Mouse (Mus musculus) midbrain, embryonic 10.5 days (tissue): ENCODE results near the gene Sh3bgrl3. TPM values are rescaled to one million over a fixed set of nuclear protein-coding genes. Genes with fewer than 3 reads are reported as not detected.
"Not testable (repeated sequence)": the region's sequence is repeated elsewhere in the genome, so short reads cannot be mapped to it uniquely, and the experiment has no call there.

Experiments used
- DNase-seq: peaks from one replicate; pipeline ENCODE4 v3.0.0-alpha.2; 2017; ENCODE audit warnings: low spot score
- H3K27ac ChIP-seq: fragments of 300-500 bp; sonication (generic); replicated peaks from 2 replicates; pipeline ENCODE4 v1.5.1; 2016; ENCODE audit warnings: mild to moderate bottlenecking
- H3K27me3 ChIP-seq: fragments of 300-500 bp; sonication (generic); 2 replicates; pipeline ENCODE4 v1.6.1; 2016; ENCODE audit warnings: low read depth, mild to moderate bottlenecking; ENCODE audit not compliant: poor library complexity, severe bottlenecking
- H3K36me3 ChIP-seq: fragments of 300-500 bp; sonication (generic); 2 replicates; pipeline ENCODE4 v1.6.1; 2016; ENCODE audit warnings: mild to moderate bottlenecking, moderate library complexity
- H3K4me1 ChIP-seq: fragments of 300-500 bp; sonication (generic); 2 replicates; pipeline ENCODE4 v1.6.1; 2016
- H3K4me3 ChIP-seq: fragments of 300-500 bp; sonication (generic); 2 replicates; pipeline ENCODE4 v1.5.1; 2016; ENCODE audit warnings: mild to moderate bottlenecking, moderate library complexity
- H3K9me3 ChIP-seq: fragments of 300-500 bp; sonication (generic); replicated peaks from 2 replicates; pipeline ENCODE4 v1.6.1; 2016; ENCODE audit warnings: mild to moderate bottlenecking
- WGBS: fragments of 180-500 bp; shearing (Covaris S2); methylation state at CpG from one replicate; pipeline ENCODE4 v1.1.7; 2016; 5-methylcytosine and 5-hydroxymethylcytosine counted together
- polyA plus RNA-seq: library from polyadenylated mRNA; unstranded; fragments of >200 nt; fragmentation: Nextera tagmentation; extraction: Ambion mirVana; gene quantifications from 2 replicates; pipeline ENCODE4 v1.2.1, GENCODE M21; 2016

Sh3bgrl3 gene
- polyA plus RNA-seq, 1 experiment from 2014 or later, result 302 TPM

DNA sequence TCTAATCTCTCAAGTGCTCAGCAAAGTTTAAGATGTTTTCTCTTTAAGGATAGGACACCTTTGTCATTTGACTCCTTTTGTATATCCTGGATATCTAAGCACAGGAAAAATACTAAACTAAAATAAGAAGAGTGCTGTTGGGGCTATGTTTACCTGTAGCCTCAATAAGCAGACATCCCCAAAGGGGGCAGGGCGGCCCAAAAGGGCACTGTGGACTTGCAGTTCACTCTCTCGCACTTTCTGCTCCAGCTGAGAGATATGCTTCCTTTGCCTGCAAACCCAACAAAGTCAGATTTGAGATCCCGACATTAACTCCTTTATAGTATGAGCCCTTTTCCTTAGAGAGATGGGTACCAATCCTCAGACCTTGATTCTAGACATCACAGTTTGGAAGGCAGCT is 25.1 kb upstream of the Sh3bgrl3 start:
- peaks cover 73% of the 10 kb centered on the region for H3K36me3 ChIP-seq
- H3K4me1 ChIP-seq, result no peaks in the 10 kb centered on the region
- H3K27ac ChIP-seq, result no peak overlapping the region
- H3K4me3 ChIP-seq, result no peak overlapping the region
- 92% methylated on average over 3 of the region's 3 CpGs for WGBS
- DNase-seq, result no peak
- H3K9me3 ChIP-seq, result no peaks in the 10 kb centered on the region
- peaks cover under 1% of the 10 kb centered on the region for H3K27me3 ChIP-seq

DNA sequence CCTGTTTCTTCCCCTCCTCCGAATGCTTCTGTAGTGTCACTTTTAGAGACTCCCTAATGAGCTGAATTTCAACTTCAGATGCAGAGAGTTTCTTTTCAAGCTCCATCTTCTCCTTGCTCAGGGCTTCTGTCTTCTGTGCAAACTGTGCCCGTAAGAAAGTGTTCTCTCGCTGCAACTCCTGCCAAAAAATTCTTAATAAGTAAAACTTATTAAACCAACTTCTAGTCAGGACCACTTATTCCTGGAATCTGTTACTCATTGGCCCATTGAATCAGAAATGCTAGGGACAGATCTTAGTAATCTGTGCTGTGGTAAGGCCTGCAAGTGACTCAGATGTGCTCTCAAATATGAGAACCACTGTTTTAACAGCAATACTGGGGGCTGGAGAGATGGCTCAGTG is 23.5 kb upstream of the Sh3bgrl3 start:
- DNase-seq, result no peak
- no peaks in the 10 kb centered on the region for H3K27me3 ChIP-seq
- no peaks in the 10 kb centered on the region for H3K9me3 ChIP-seq
- H3K36me3 ChIP-seq, result peaks cover 89% of the 10 kb centered on the region
- H3K4me3 ChIP-seq, result no peak overlapping the region
- 96% methylated on average over 3 of the region's 3 CpGs for WGBS
- no peaks in the 10 kb centered on the region for H3K4me1 ChIP-seq
- no peak overlapping the region for H3K27ac ChIP-seq

DNA sequence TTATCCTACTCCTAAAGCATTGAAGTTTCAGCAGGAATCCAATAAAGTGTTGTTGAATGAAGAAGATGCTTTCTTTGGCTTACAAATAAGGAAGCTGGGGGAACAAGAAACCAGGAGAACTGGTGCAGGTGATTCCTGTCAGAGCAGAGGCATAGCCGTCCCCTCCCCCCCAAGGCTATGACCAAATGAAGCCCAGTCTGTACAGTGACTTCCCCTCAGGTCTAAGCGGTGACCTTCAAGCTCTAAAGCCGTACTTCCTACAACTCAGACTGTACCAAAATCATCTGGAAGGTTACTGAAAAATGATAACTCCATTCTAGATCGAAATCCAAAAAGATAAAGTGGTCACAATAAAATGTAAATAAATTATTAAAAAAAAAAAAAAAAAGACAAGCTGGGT is 20.8 kb upstream of the Sh3bgrl3 start:
- H3K4me1 ChIP-seq, result no peaks in the 10 kb centered on the region
- DNase-seq, result no peak
- WGBS, result 87% methylated on average over 4 of the region's 4 CpGs
- no peaks in the 10 kb centered on the region for H3K9me3 ChIP-seq
- H3K36me3 ChIP-seq, result peaks cover 92% of the 10 kb centered on the region
- no peak overlapping the region for H3K27ac ChIP-seq
- H3K27me3 ChIP-seq, result no peaks in the 10 kb centered on the region
- no peak overlapping the region for H3K4me3 ChIP-seq

- H3K4me1 ChIP-seq, H3K27ac ChIP-seq, H3K9me3 ChIP-seq, H3K4me3 ChIP-seq, DNase-seq, H3K27me3 ChIP-seq: not testable (repeated sequence)
- 93% methylated on average over 5 of the region's 5 CpGs for WGBS
- peaks cover 70% of the 10 kb centered on the region for H3K36me3 ChIP-seq
These were observed 15.7 kb upstream of the Sh3bgrl3 start for GRCm38 (mm10) chr4:134144297-134144696.

GRCm38 (mm10) chr4:134138857-134139256 is 10.3 kb upstream of the Sh3bgrl3 start:
- no peaks in the 10 kb centered on the region for H3K27me3 ChIP-seq

DNA sequence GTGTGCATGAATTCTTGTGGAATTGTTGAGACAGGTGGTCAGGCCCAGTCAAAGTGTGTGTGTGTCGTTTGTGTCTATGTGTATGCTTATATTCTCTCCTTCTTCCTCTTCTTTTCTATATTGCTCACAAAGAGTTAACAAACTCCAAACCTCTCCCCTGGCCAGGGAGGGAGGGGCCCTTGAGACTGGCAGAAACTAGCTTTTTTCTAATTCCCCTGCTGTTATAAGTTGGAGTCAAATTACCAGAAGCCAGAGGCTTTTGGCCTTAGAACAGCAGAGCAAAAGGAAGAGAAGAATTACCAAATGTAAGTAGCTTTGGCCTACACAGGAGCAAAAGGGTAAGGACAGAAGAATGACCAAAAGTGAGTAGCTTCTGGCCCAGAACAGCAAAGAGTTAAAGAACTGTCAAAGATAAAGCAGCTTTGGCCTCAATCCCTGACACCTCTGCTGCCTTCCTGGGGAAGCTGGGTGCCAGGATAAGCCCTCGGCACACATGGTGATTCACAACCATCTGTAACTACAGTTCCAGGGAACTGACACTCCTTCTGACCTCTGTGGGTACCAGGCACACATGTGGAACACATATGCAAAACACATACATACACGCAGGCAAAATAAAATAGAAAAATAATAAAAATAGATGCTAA is 7.8 kb upstream of the Sh3bgrl3 start:
- Histone ChIP-seq H3K27ac (no peak overlapping the region), H3K9me3 (no peaks in the 10 kb centered on the region), H3K27me3 (no peaks in the 10 kb centered on the region), H3K36me3 (peaks cover 45% of the 10 kb centered on the region), H3K4me3 (no peak overlapping the region), H3K4me1 (no peaks in the 10 kb centered on the region)
- DNase-seq, result no peak
- WGBS, result 73% methylated on average over 3 of the region's 3 CpGs

More at GRCm38 (mm10) chr4:134138857-134139256, 10.3 kb upstream of the Sh3bgrl3 start:
- no peak for DNase-seq
- Histone ChIP-seq H3K9me3 (no peaks in the 10 kb centered on the region), H3K4me1 (no peaks in the 10 kb centered on the region), H3K27ac (no peak overlapping the region), H3K4me3 (no peak overlapping the region), H3K36me3 (peaks cover 41% of the 10 kb centered on the region)
- 82% methylated on average over 2 of the region's 2 CpGs for WGBS

DNA sequence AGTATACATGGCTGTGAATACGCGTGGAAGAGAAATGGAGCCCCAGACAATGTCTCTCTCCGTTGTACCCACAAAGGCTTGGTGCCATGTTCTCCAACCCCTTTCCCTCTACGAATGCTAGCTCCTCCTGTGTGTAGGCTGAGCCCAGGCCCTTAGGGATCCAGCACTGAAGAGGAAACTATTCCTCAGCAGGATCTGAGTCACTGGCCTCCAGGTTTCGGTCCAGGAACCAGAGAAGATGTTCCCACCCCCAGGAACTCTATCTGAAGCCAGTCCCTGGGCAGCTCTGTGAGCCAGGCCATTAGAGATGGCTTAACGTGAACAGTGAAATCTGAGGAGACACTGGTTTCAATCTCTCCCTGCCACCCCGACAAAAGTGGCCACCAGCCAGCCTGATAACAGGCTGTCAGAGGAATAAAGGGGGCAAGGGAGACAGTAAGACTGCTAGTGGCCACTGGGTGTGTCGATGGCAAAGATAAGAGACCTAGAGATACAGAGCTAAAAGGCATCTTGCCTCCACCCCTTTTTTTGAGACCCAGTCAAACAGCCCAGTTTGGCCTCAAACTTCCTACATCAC is 4.0 kb upstream of the Sh3bgrl3 start:
- no peak for DNase-seq
- Histone ChIP-seq H3K27me3 (no peaks in the 10 kb centered on the region), H3K4me1 (peaks cover 20% of the 10 kb centered on the region), H3K36me3 (peaks cover 41% of the 10 kb centered on the region), H3K4me3 (no peak overlapping the region), H3K27ac (no peak overlapping the region), H3K9me3 (no peaks in the 10 kb centered on the region)
- WGBS, result 85% methylated on average over 8 of the region's 8 CpGs

GRCm38 (mm10) chr4:134132117-134132516 is 3.5 kb upstream of the Sh3bgrl3 start:
- Histone ChIP-seq H3K4me3 (no peak overlapping the region), H3K4me1 (peaks cover 25% of the 10 kb centered on the region), H3K27ac (no peak overlapping the region), H3K27me3 (no peaks in the 10 kb centered on the region), H3K9me3 (no peaks in the 10 kb centered on the region), H3K36me3 (peaks cover 36% of the 10 kb centered on the region)
- WGBS, result 88% methylated on average over 3 of the region's 3 CpGs
- DNase-seq, result no peak

GRCm38 (mm10) chr4:134129482-134129881 is 893 bp upstream of the Sh3bgrl3 start:
- Histone ChIP-seq H3K36me3 (peaks cover 38% of the 10 kb centered on the region), H3K4me1 (peaks cover 34% of the 10 kb centered on the region), H3K4me3 (peak overlapping the region; percentile 84), H3K27me3 (no peaks in the 10 kb centered on the region), H3K9me3 (no peaks in the 10 kb centered on the region), H3K27ac (no peak overlapping the region)
- DNase-seq, result no peak
- WGBS, result 56% methylated on average over 6 of the region's 6 CpGs

GRCm38 (mm10) chr4:134128983-134129362 is 384 bp upstream of the Sh3bgrl3 start:
- no peak for DNase-seq
- peaks cover 38% of the 10 kb centered on the region for H3K36me3 ChIP-seq
- peak overlapping the region; percentile 90 for H3K27ac ChIP-seq
- no peaks in the 10 kb centered on the region for H3K27me3 ChIP-seq
- WGBS, result 4% methylated on average over 14 of the region's 14 CpGs
- H3K9me3 ChIP-seq, result no peaks in the 10 kb centered on the region
- peaks cover 39% of the 10 kb centered on the region for H3K4me1 ChIP-seq
- H3K4me3 ChIP-seq, result peak overlapping the region; percentile 84

GRCm38 (mm10) chr4:134127793-134128192 is 796 bp downstream of the Sh3bgrl3 start:
- peak overlapping the region; percentile 90 for H3K27ac ChIP-seq
- peaks cover 30% of the 10 kb centered on the region for H3K36me3 ChIP-seq
- H3K9me3 ChIP-seq, result no peaks in the 10 kb centered on the region
- no peak for DNase-seq
- H3K4me1 ChIP-seq, result peaks cover 42% of the 10 kb centered on the region
- H3K27me3 ChIP-seq, result no peaks in the 10 kb centered on the region
- peak overlapping the region; percentile 84 for H3K4me3 ChIP-seq
- 61% methylated on average over 8 of the region's 8 CpGs for WGBS

DNA sequence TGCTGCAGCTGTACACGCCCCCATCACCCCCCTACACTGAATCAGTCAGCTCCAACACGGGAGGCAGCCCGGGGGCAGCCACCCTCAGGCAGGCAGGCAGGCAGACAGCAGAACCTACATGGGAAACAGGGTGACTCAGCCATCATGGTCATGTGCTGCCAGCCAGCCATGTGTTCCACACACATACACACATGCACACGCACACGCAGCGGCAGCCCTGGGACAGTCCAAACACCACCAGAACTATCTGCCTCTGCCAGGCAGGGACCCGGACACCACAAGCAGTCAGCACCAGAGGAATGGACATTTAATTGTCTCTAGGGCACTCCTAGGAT is 1.5 kb downstream of the Sh3bgrl3 start:
- Histone ChIP-seq H3K36me3 (peaks cover 24% of the 10 kb centered on the region), H3K4me3 (peak overlapping the region; percentile 84; the same call in 1 of the 2 replicates), H3K27me3 (no peaks in the 10 kb centered on the region), H3K9me3 (no peaks in the 10 kb centered on the region), H3K27ac (no peak overlapping the region), H3K4me1 (peaks cover 42% of the 10 kb centered on the region)
- 85% methylated on average over 7 of the region's 7 CpGs for WGBS
- DNase-seq, result no peak

DNA sequence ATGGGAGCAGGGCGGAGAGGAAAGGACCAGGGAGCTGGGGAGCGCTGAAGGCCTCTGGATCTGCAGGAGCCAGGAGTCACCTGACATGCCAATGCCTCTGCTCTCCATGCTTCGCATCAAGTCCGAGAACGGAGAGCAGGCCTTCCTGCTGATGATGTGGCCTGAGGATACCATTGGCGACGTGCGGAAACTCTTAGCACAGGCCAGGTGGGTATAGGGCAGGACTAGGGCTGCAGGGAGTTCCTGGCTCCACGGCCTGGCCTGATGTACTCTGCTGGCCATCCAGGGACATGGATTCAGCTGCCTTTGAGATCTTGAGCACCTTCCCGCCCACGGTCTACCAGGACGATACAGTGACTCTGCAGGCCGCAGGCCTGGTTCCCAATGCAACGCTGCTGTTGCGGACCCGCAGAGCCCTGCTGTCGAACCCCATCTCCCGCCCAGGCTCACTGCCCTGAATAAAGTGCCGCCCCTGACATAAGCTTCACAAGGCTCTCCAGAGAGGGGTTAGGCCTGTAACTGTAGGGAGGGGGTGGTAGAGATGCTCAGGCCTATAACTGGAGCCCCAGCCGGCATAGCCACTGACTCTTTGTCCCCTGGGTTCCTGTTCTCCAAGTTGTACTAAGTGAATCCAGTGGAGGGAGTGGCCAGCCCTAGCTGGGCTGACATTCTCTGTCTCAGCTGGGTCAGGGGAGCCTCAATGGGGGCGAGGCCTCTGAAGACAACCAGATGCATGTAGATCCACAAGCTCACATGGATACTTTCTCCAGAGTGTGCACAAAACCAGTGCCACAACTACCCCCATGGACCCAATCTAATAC is 2.1 kb downstream of the Sh3bgrl3 start:
- WGBS, result 90% methylated on average over 21 of the region's 21 CpGs
- H3K36me3 ChIP-seq, result peaks cover 20% of the 10 kb centered on the region
- 0 out of 2 replicates have a peak overlapping the region, but pooled peaks have one; percentile 84 for H3K4me3 ChIP-seq
- H3K27ac ChIP-seq, result no peak overlapping the region
- H3K9me3 ChIP-seq, result no peaks in the 10 kb centered on the region
- DNase-seq, result no peak
- peaks cover 44% of the 10 kb centered on the region for H3K4me1 ChIP-seq
- no peaks in the 10 kb centered on the region for H3K27me3 ChIP-seq
